Mouse (Mus musculus): Measurements from ENCODE around the gene Gm5901. TPM values are rescaled to one million over a fixed set of nuclear protein-coding genes. Genes with fewer than 3 reads are reported as not detected.
"Not testable (repeated sequence)": the region's sequence is repeated elsewhere in the genome, so short reads cannot be mapped to it uniquely, and the experiment has no call there.

Gene Gm5901
- polyA plus RNA-seq, 1 experiment, result not detected

GRCm38 (mm10) chr7:105399058-105399934 lies 24.5 kb downstream of the Gm5901 start:
- Histone ChIP-seq H3K36me3 (ENCODE audit: control insufficient read depth) (peaks cover 7% of the 10 kb centered on the region), H3K4me3 (replicated peaks) (peak overlapping the region; percentile 94), H3K27me3 (ENCODE audit: control insufficient read depth) (no peaks in the 10 kb centered on the region), H3K4me1 (ENCODE audit: control insufficient read depth) (peaks cover 26% of the 10 kb centered on the region), H3K9me3 (ENCODE audit: control insufficient read depth, low read length) (no peaks in the 10 kb centered on the region)
- TF ChIP-seq GATA1 (IDR thresholded peaks at IDR 0.05; ENCODE audit: low read length) (no peak), TAL1 (IDR thresholded peaks at IDR 0.05; ENCODE audit: low read length) (no peak)

GRCm38 (mm10) chr7:105399935-105400624 lies 25.2 kb downstream of the Gm5901 start, which contains the start of gene Fam160a2:
TSS of gene Fam160a2 (minus strand) at chr7:105400054.
- Histone ChIP-seq H3K4me3 (replicated peaks) (peak within 1 kb of the TSS; percentile 94), H3K36me3 (ENCODE audit: control insufficient read depth) (peaks cover 6% of the 10 kb centered on the region), H3K9me3 (ENCODE audit: control insufficient read depth, low read length) (no peaks in the 10 kb centered on the region), H3K27me3 (ENCODE audit: control insufficient read depth) (no peaks in the 10 kb centered on the region), H3K4me1 (ENCODE audit: control insufficient read depth) (peaks cover 26% of the 10 kb centered on the region)
- TF ChIP-seq TAL1 (IDR thresholded peaks at IDR 0.05; ENCODE audit: low read length) (no peak), GATA1 (IDR thresholded peaks at IDR 0.05; ENCODE audit: low read length) (no peak)

GRCm38 (mm10) chr7:105404268-105404667 lies 29.4 kb downstream of the Gm5901 start, which contains the start of gene Cnga4:
TSS of gene Cnga4 (plus strand) at chr7:105404568.
- Histone ChIP-seq H3K27me3 (ENCODE audit: control insufficient read depth) (no peaks in the 10 kb centered on the region), H3K4me3 (replicated peaks) (no peak within 1 kb of the TSS), H3K9me3 (ENCODE audit: control insufficient read depth, low read length) (no peaks in the 10 kb centered on the region), H3K36me3 (ENCODE audit: control insufficient read depth) (no peaks in the 10 kb centered on the region), H3K4me1 (ENCODE audit: control insufficient read depth) (peaks cover 14% of the 10 kb centered on the region)
- TF ChIP-seq GATA1 (IDR thresholded peaks at IDR 0.05; ENCODE audit: low read length) (no peak), TAL1 (IDR thresholded peaks at IDR 0.05; ENCODE audit: low read length) (no peak)

- TF ChIP-seq TAL1 (IDR thresholded peaks at IDR 0.05; ENCODE audit: low read length) (no peak), GATA1 (IDR thresholded peaks at IDR 0.05; ENCODE audit: low read length) (no peak)
- Histone ChIP-seq H3K36me3 (ENCODE audit: control insufficient read depth) (no peaks in the 10 kb centered on the region), H3K4me3 (replicated peaks) (no peak overlapping the region), H3K4me1 (ENCODE audit: control insufficient read depth) (no peaks in the 10 kb centered on the region), H3K27me3 (ENCODE audit: control insufficient read depth) (no peaks in the 10 kb centered on the region), H3K9me3 (ENCODE audit: control insufficient read depth, low read length) (no peaks in the 10 kb centered on the region)
These were observed 31.5 kb downstream of the Gm5901 start for GRCm38 (mm10) chr7:105406322-105406721.

- H3K9me3 ChIP-seq (ENCODE audit: control insufficient read depth, low read length), result not testable (repeated sequence)
These were observed 37.2 kb downstream of the Gm5901 start for GRCm38 (mm10) chr7:105411874-105412632.

GRCm38 (mm10) chr7:105414385-105414784 lies 39.5 kb downstream of the Gm5901 start:
- no peaks in the 10 kb centered on the region for H3K9me3 ChIP-seq (ENCODE audit: control insufficient read depth, low read length)
- H3K27me3 ChIP-seq (ENCODE audit: control insufficient read depth), result no peaks in the 10 kb centered on the region
- no peak overlapping the region for H3K4me3 ChIP-seq (replicated peaks)
- no peaks in the 10 kb centered on the region for H3K36me3 ChIP-seq (ENCODE audit: control insufficient read depth)
- no peaks in the 10 kb centered on the region for H3K4me1 ChIP-seq (ENCODE audit: control insufficient read depth)
- no peak for TF ChIP-seq TAL1 (IDR thresholded peaks at IDR 0.05; ENCODE audit: low read length)
- TF ChIP-seq GATA1 (IDR thresholded peaks at IDR 0.05; ENCODE audit: low read length), result no peak

More at GRCm38 (mm10) chr7:105411874-105412632, 37.2 kb downstream of the Gm5901 start:
- H3K27me3 ChIP-seq (ENCODE audit: control insufficient read depth); H3K36me3 ChIP-seq (ENCODE audit: control insufficient read depth); H3K4me1 ChIP-seq (ENCODE audit: control insufficient read depth); H3K4me3 ChIP-seq (replicated peaks): not testable (repeated sequence)

- H3K36me3 ChIP-seq (ENCODE audit: control insufficient read depth), result no peaks in the 10 kb centered on the region
- no peaks in the 10 kb centered on the region for H3K9me3 ChIP-seq (ENCODE audit: control insufficient read depth, low read length)
- TF ChIP-seq TAL1 (IDR thresholded peaks at IDR 0.05; ENCODE audit: low read length) (no peak), GATA1 (IDR thresholded peaks at IDR 0.05; ENCODE audit: low read length) (no peak)
These were observed 41.7 kb downstream of the Gm5901 start for GRCm38 (mm10) chr7:105416529-105416928.

GRCm38 (mm10) chr7:105418106-105418505 lies 43.3 kb downstream of the Gm5901 start:
- Histone ChIP-seq H3K36me3 (ENCODE audit: control insufficient read depth) (no peaks in the 10 kb centered on the region), H3K9me3 (ENCODE audit: control insufficient read depth, low read length) (no peaks in the 10 kb centered on the region), H3K4me1 (ENCODE audit: control insufficient read depth) (no peaks in the 10 kb centered on the region), H3K4me3 (replicated peaks) (no peak overlapping the region), H3K27me3 (ENCODE audit: control insufficient read depth) (no peaks in the 10 kb centered on the region)
- TF ChIP-seq TAL1 (IDR thresholded peaks at IDR 0.05; ENCODE audit: low read length) (no peak), GATA1 (IDR thresholded peaks at IDR 0.05; ENCODE audit: low read length) (no peak)

More at GRCm38 (mm10) chr7:105416529-105416928, 41.7 kb downstream of the Gm5901 start:
- Histone ChIP-seq H3K27me3 (ENCODE audit: control insufficient read depth) (no peaks in the 10 kb centered on the region), H3K4me1 (ENCODE audit: control insufficient read depth) (no peaks in the 10 kb centered on the region), H3K4me3 (replicated peaks) (no peak overlapping the region)

All from erythroblast, embryonic 14.5 days (primary cell).